ENCODE assay signal across 9 mouse cellular contexts in genomic region chr13:23426335-23426734, GRCm38 (mm10). TPM values are rescaled to one million over a fixed set of nuclear protein-coding genes. Genes with fewer than 3 reads are reported as not detected.
A peak's percentile ranks its signal among the peaks of the same experiment; 100 is the strongest.
DNase-seq lines count a peak whose midpoint lies in the region; ATAC-seq and TF ChIP-seq lines count a peak whose summit lies in the region.
"Had no signal": no experiment of that assay in that cellular context is flagged by ENCODE, and none has a peak within 500 bp of the region (broad histone marks: within the 10 kb centered on the region; RNA-seq: fewer than 3 reads in every experiment).

No protein-coding gene starts in this region.

- intact Hi-C loops in heart, postnatal 36 days (cut with DNase I) = loop anchor here (5.0 kb wide), 1 partner anchor 316 kb away; no protein-coding TSS in a partner anchor

- no peak overlapping the region for H3K9ac ChIP-seq in embryonic facial prominence, embryonic 13.5 days

- no peak overlapping the region for H3K4me3 ChIP-seq in embryonic facial prominence, embryonic 13.5 days
- H3K4me3 ChIP-seq in thymus, adult 2 months (ENCODE audit: control insufficient read depth, insufficient read depth, low read length) = no peak overlapping the region

- H3K27ac ChIP-seq in embryonic facial prominence, embryonic 13.5 days = no peak overlapping the region
- H3K27ac ChIP-seq in thymus, adult 2 months (ENCODE audit: control insufficient read depth, insufficient read depth, low read length) = no peak overlapping the region
- H3K27ac ChIP-seq: macrophage had no signal

- 0 out of 2 replicates have a peak overlapping the region, but pooled peaks have one; percentile 84 for H3K4me2 ChIP-seq in embryonic facial prominence, embryonic 13.5 days

- 8% methylated on average over 8 of the region's 8 CpGs for WGBS in embryonic facial prominence, embryonic 13.5 days
- WGBS in thymus, adult 2 months = 83% methylated on average over 8 of the region's 8 CpGs

- no peaks in the 10 kb centered on the region for H3K9me3 ChIP-seq in embryonic facial prominence, embryonic 13.5 days

- DNase-seq in heart, adult 11 months = peak; percentile 79
- DNase-seq in heart, postnatal 36 days = no peak
- peak; percentile 59 to 80 for DNase-seq in right cerebral cortex, postnatal 10 days (ENCODE audit: low spot score in 2 of 2)
- no peak for DNase-seq in right cerebral cortex, postnatal 36 days (ENCODE audit: low spot score in 2 of 2)
- DNase-seq in right cerebral cortex, postnatal 4 days = peak; percentile 60
- DNase-seq in thymus, adult 2 months = no peak

- peaks cover 10% of the 10 kb centered on the region for H3K36me3 ChIP-seq in embryonic facial prominence, embryonic 13.5 days
- no peaks in the 10 kb centered on the region; the same call in 1 of the 2 replicates for H3K36me3 ChIP-seq in thymus, adult 2 months (ENCODE audit: control insufficient read depth, insufficient read depth, low read length)

- no peaks in the 10 kb centered on the region for H3K27me3 ChIP-seq in embryonic facial prominence, embryonic 13.5 days
- no peaks in the 10 kb centered on the region for H3K27me3 ChIP-seq in thymus, adult 2 months (ENCODE audit: control insufficient read depth, insufficient read depth, low read length)

- H3K4me1 ChIP-seq in embryonic facial prominence, embryonic 13.5 days = peaks cover 22% of the 10 kb centered on the region
- peaks cover 10% of the 10 kb centered on the region for H3K4me1 ChIP-seq in thymus, adult 2 months (replicated peaks; ENCODE audit: control insufficient read depth, insufficient read depth, low read length)

- no peak for TF ChIP-seq CTCF in thymus, adult 2 months (IDR thresholded peaks at IDR 0.05; ENCODE audit: borderline replicate concordance, control insufficient read depth, extremely low read depth, insufficient read depth, low read length, poor library complexity)

- no peak for ATAC-seq in embryonic facial prominence, embryonic 13.5 days (ENCODE audit: insufficient number of reproducible peaks, insufficient read depth, low FRiP score, low TSS enrichment, low read depth)
- no peak for ATAC-seq in granulocyte monocyte progenitor cell, adult 5-6 weeks (replicated peaks; ENCODE audit: poor library complexity, severe bottlenecking)

- TF ChIP-seq POLR2A in thymus, adult 2 months (IDR thresholded peaks at IDR 0.05; ENCODE audit: control insufficient read depth, extremely low read depth, insufficient read depth, low read length, poor library complexity) = no peak

RNA-seq across cellular contexts. Expression of gene Abt1, which starts 2.7 kb away (rescaled TPM):
- 1 to 10 TPM; 4.3 TPM for total RNA-seq in heart, postnatal 36 days (2021)
- 13.1 and 14.6 TPM in 2 replicates for polyA plus RNA-seq in embryonic facial prominence, embryonic 13.5 days (2015; fragmentation: Nextera tagmentation; extraction: Ambion mirVana)
- 2.9 and 5.7 TPM in 2 replicates for total RNA-seq in granulocyte monocyte progenitor cell, adult 5-6 weeks (2014; fragmentation: Nextera tagmentation)
- total RNA-seq in granulocyte monocyte progenitor cell, adult 5-6 weeks (2017) = 11.0 and 13.7 TPM in 2 replicates
- 4.2 and 4.5 TPM in 2 replicates for polyA plus RNA-seq in thymus, adult 2 months (2012; rRNA removed)

RNA-seq across cellular contexts. Expression of gene Btn1a1, which starts 39.4 kb away (rescaled TPM):
- not detected for total RNA-seq in heart, postnatal 36 days (2021)
- polyA plus RNA-seq in embryonic facial prominence, embryonic 13.5 days (2015; fragmentation: Nextera tagmentation; extraction: Ambion mirVana) = not detected in 2 replicates
- total RNA-seq in granulocyte monocyte progenitor cell, adult 5-6 weeks (2014; fragmentation: Nextera tagmentation) = not detected in 2 replicates
- not detected in 2 replicates for total RNA-seq in granulocyte monocyte progenitor cell, adult 5-6 weeks (2017)
- 0.05 and 0.15 TPM in 2 replicates for polyA plus RNA-seq in thymus, adult 2 months (2012; rRNA removed)
- polyA plus RNA-seq: macrophage had no signal

RNA-seq across cellular contexts. Expression of gene Zfp322a, which starts 57.3 kb away (rescaled TPM):
- 10 to 100 TPM; 13.6 to 16.5 TPM for total RNA-seq in heart, postnatal 36 days (2021)
- polyA plus RNA-seq in embryonic facial prominence, embryonic 13.5 days (2015; fragmentation: Nextera tagmentation; extraction: Ambion mirVana) = 60.5 and 63.8 TPM in 2 replicates
- total RNA-seq in granulocyte monocyte progenitor cell, adult 5-6 weeks (2014; fragmentation: Nextera tagmentation) = 21.8 and 34.5 TPM in 2 replicates
- 43.7 and 71.1 TPM in 2 replicates for total RNA-seq in granulocyte monocyte progenitor cell, adult 5-6 weeks (2017)
- 2.4 and 3.7 TPM in 2 replicates for polyA plus RNA-seq in thymus, adult 2 months (2012; rRNA removed)

Comparison
In these comparisons a context has a peak if more than half of its experiments do, and no peak if none do; other contexts are left out.
1. DNase-seq: peak in heart, adult 11 months (single experiment), right cerebral cortex, postnatal 10 days (2 of 2) and right cerebral cortex, postnatal 4 days (single experiment); none in heart, postnatal 36 days (0 of 2), right cerebral cortex, postnatal 36 days (0 of 2) and thymus, adult 2 months (single experiment).